Mouse (Mus musculus): Measurements from ENCODE around the gene Eepd1.

DNA sequence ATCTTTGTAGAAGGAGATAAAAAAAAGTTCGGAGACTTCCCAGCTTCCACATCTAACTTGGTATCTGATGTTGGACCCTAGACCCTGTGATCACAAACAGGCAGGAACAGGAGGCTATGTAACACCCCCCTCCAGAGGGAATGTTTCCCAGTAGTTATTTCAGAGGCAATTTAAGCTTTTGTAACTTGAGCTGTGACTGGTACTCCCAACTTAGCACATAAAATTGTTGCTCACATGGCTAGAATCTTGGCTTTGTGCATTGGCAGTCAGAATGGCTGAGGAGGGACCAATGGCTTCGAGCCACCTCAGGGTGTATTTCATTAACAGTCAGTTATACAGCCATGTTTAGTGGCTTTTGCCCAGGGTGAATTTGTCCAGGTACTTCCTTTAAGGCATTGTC is 63.9 kb downstream of the Eepd1 start:
- no peak for TF ChIP-seq CTCF (IDR thresholded peaks at IDR 0.05; ENCODE audit: insufficient read depth, low read depth, low read length)
- TF ChIP-seq POLR2A (IDR thresholded peaks at IDR 0.05; ENCODE audit: insufficient read depth, low read depth, low read length) = no peak
